In the genomic region with DNA sequence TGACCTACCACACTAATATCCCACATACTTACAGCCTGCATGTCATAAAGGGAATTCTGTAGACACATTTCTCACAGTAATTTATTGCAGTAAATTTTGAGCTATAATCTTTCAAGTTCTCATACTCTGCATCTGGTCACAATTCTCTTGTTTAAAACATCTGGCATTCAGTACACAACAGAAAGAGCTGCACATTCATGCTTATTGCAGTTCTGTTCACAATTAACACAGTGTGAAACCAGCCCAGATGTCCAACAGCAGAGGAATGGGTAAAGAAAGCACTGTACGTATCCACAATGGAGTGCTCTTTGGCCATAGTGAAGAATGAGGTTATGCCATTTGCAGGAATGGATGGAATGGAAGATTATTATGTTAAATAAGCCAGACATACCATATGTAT, we compare ENCODE assay signal across 25 mouse cellular contexts.
DNase-seq lines count a peak whose midpoint lies in the region; ATAC-seq lines count a peak whose summit lies in the region.
"Had no signal": no experiment of that assay in that cellular context is flagged by ENCODE, and none has a peak within 500 bp of the region (broad histone marks: within the 10 kb centered on the region; RNA-seq: fewer than 3 reads in every experiment).

No protein-coding gene starts in this region.

- peak; percentile 59; the same call in 1 of the 2 replicates for ATAC-seq in embryonic facial prominence, embryonic 13.5 days (ENCODE audit: insufficient number of reproducible peaks, insufficient read depth, low FRiP score, low TSS enrichment, low read depth)
- peak; percentile 59; the same call in 1 of the 2 replicates for ATAC-seq in embryonic facial prominence, embryonic 15.5 days (ENCODE audit: insufficient number of reproducible peaks, low FRiP score, low TSS enrichment, low read depth)
- peak; percentile 82 for ATAC-seq in limb, embryonic 13.5 days (ENCODE audit: low FRiP score, low read depth)
- ATAC-seq: CD4-positive, CD25-positive, alpha-beta regulatory T cell, adult 4 months; forebrain, embryonic 14.5 days; forebrain, postnatal 0 days; intestine, embryonic 15.5 days had no signal

- no peak overlapping the region for H3K9ac ChIP-seq in embryonic facial prominence, embryonic 13.5 days
- H3K9ac ChIP-seq in embryonic facial prominence, embryonic 15.5 days, result no peak overlapping the region
- no peak overlapping the region for H3K9ac ChIP-seq in limb, embryonic 13.5 days
- H3K9ac ChIP-seq: forebrain, postnatal 0 days; heart, embryonic 13.5 days; hindbrain, embryonic 15.5 days; intestine, embryonic 15.5 days had no signal

- DNase-seq in limb, embryonic 10.5 days (ENCODE audit: low spot score), result peak; percentile 25
- DNase-seq in ovary, postnatal 10 days (ENCODE audit: low spot score), result no peak
- no peak for DNase-seq in adrenal gland, postnatal 36 days
- no peak for DNase-seq in cerebellum, adult 11 months
- no peak for DNase-seq in kidney, adult 9 months
- DNase-seq: adrenal gland, adult 2 months; adrenal gland, postnatal 14 days; cerebellum, adult 18-20 months; cerebellum, adult 9-10 months; cerebellum, postnatal 14 days; forebrain, postnatal 0 days; gastrocnemius, postnatal 10 days; gastrocnemius, postnatal 36 days; heart, adult 2 months; heart, postnatal 14 days; heart, postnatal 4 days had no signal

- no peaks in the 10 kb centered on the region for H3K36me3 ChIP-seq in embryonic facial prominence, embryonic 13.5 days
- no peaks in the 10 kb centered on the region for H3K36me3 ChIP-seq in embryonic facial prominence, embryonic 15.5 days
- H3K36me3 ChIP-seq in limb, embryonic 10.5 days, result no peaks in the 10 kb centered on the region
- H3K36me3 ChIP-seq in limb, embryonic 13.5 days, result no peaks in the 10 kb centered on the region
- H3K36me3 ChIP-seq: heart, embryonic 10.5 days; heart, embryonic 13.5 days; hindbrain, embryonic 15.5 days; intestine, embryonic 15.5 days had no signal

- H3K4me2 ChIP-seq in embryonic facial prominence, embryonic 13.5 days, result no peak overlapping the region
- no peak overlapping the region for H3K4me2 ChIP-seq in embryonic facial prominence, embryonic 15.5 days (replicated peaks)
- H3K4me2 ChIP-seq in limb, embryonic 13.5 days (replicated peaks), result no peak overlapping the region
- H3K4me2 ChIP-seq: heart, embryonic 13.5 days; hindbrain, embryonic 15.5 days; intestine, embryonic 15.5 days had no signal

- no peak overlapping the region for H3K4me3 ChIP-seq in embryonic facial prominence, embryonic 13.5 days
- no peak overlapping the region for H3K4me3 ChIP-seq in embryonic facial prominence, embryonic 15.5 days (replicated peaks)
- H3K4me3 ChIP-seq in limb, embryonic 10.5 days, result no peak overlapping the region
- no peak overlapping the region for H3K4me3 ChIP-seq in limb, embryonic 13.5 days
- H3K4me3 ChIP-seq: heart, adult 2 months; heart, embryonic 10.5 days; heart, embryonic 13.5 days; hindbrain, embryonic 15.5 days; intestine, embryonic 15.5 days had no signal

- peaks cover 23% of the 10 kb centered on the region for H3K27me3 ChIP-seq in embryonic facial prominence, embryonic 13.5 days
- no peaks in the 10 kb centered on the region; the same call in none of the 2 replicates for H3K27me3 ChIP-seq in embryonic facial prominence, embryonic 15.5 days
- H3K27me3 ChIP-seq in limb, embryonic 10.5 days (ENCODE audit: low read depth, poor library complexity, severe bottlenecking), result no peaks in the 10 kb centered on the region
- H3K27me3 ChIP-seq in limb, embryonic 13.5 days, result no peaks in the 10 kb centered on the region
- H3K27me3 ChIP-seq: heart, embryonic 13.5 days; hindbrain, embryonic 15.5 days; intestine, embryonic 15.5 days had no signal

- no peak overlapping the region for H3K27ac ChIP-seq in embryonic facial prominence, embryonic 13.5 days
- H3K27ac ChIP-seq in embryonic facial prominence, embryonic 15.5 days (replicated peaks), result no peak overlapping the region
- no peak overlapping the region for H3K27ac ChIP-seq in limb, embryonic 10.5 days
- no peak overlapping the region for H3K27ac ChIP-seq in limb, embryonic 13.5 days
- H3K27ac ChIP-seq: heart, adult 2 months; heart, embryonic 10.5 days; heart, embryonic 13.5 days; hindbrain, embryonic 15.5 days; intestine, embryonic 15.5 days had no signal

- no peaks in the 10 kb centered on the region for H3K9me3 ChIP-seq in embryonic facial prominence, embryonic 13.5 days
- H3K9me3 ChIP-seq in embryonic facial prominence, embryonic 15.5 days (replicated peaks), result no peaks in the 10 kb centered on the region
- no peaks in the 10 kb centered on the region for H3K9me3 ChIP-seq in limb, embryonic 10.5 days (replicated peaks)
- no peaks in the 10 kb centered on the region for H3K9me3 ChIP-seq in limb, embryonic 13.5 days
- H3K9me3 ChIP-seq: heart, embryonic 10.5 days; heart, embryonic 13.5 days; hindbrain, embryonic 15.5 days; intestine, embryonic 15.5 days had no signal

- peaks cover 12% of the 10 kb centered on the region; the same call in 1 of the 2 replicates for H3K4me1 ChIP-seq in embryonic facial prominence, embryonic 13.5 days
- H3K4me1 ChIP-seq in embryonic facial prominence, embryonic 15.5 days, result 0 out of 2 replicates have a peak, but pooled peaks cover 5% of the 10 kb centered on the region
- peaks cover 7% of the 10 kb centered on the region; the same call in 1 of the 2 replicates for H3K4me1 ChIP-seq in limb, embryonic 10.5 days
- H3K4me1 ChIP-seq in limb, embryonic 13.5 days, result peaks cover 6% of the 10 kb centered on the region; the same call in 1 of the 2 replicates
- H3K4me1 ChIP-seq: hindbrain, embryonic 15.5 days; intestine, embryonic 15.5 days had no signal

- WGBS in embryonic facial prominence, embryonic 13.5 days, result 28% methylated on average over 1 of the region's 1 CpGs
- 29% methylated on average over 1 of the region's 1 CpGs for WGBS in embryonic facial prominence, embryonic 15.5 days
- 55% methylated on average over 1 of the region's 1 CpGs for WGBS in limb, embryonic 10.5 days
- 18% methylated on average over 1 of the region's 1 CpGs for WGBS in limb, embryonic 13.5 days
